Mouse (Mus musculus): ENCODE measurements at regions not wholly inside any gene's neighbourhood (a gene's known extent, or its start where the extent isn't known, plus 50 kb on each side); places are given as distances from the start of the nearest gene placed in this dataset.

DNA sequence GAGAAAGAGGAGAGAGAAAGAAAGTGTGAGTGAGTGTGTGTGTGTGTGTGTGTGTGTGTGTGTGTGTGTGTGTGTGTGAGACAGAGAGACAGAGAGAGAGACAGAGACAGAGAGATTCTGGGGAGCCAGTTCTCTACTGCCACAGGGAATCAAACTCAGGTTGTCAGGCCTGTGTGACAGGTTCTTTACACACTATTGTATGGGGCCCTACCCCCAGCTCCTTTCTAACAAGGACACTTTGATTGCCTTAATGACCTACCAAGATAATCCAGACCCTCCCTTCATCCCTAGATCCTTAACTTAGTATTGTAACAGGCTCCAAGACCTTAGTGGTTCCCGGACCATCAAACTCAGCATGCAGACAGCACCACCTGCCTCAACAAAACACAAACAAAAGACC lies 53.9 kb upstream of the Map4k3 start:
- TF ChIP-seq POLR2A (IDR thresholded peaks at IDR 0.05; ENCODE audit: extremely low read depth, insufficient read depth, low read length) (no peak), CTCF (IDR thresholded peaks at IDR 0.05; ENCODE audit: low read depth, low read length) (no peak)

All from liver, adult 2 months (tissue).